Mouse (Mus musculus) midbrain, embryonic 11.5 days (tissue): Measurements from ENCODE around the gene Arhgap35. TPM values are rescaled to one million over a fixed set of nuclear protein-coding genes. Genes with fewer than 3 reads are reported as not detected.

ENCODE experiments used
- ATAC-seq: fragments of 200-750 bp; cut with Nextera tagmentation; 2 replicates; pipeline ENCODE4 v1.8.0; 2017; ENCODE audit warnings: moderate TSS enrichment, moderate library complexity; ENCODE audit not compliant: low FRiP score
- DNase-seq: peaks from one replicate; pipeline ENCODE4 v3.0.0; 2015; ENCODE audit warnings: low spot score; ENCODE audit errors: missing footprints
- H3K27ac ChIP-seq: fragments of 300-500 bp; sonication (generic); 2 replicates; pipeline ENCODE4 v1.5.1; 2014; ENCODE audit warnings: low read depth, low read length
- H3K27me3 ChIP-seq: fragments of 300-500 bp; sonication (generic); 2 replicates; pipeline ENCODE4 v1.6.1; 2014; ENCODE audit warnings: mild to moderate bottlenecking, low read length, moderate library complexity, mixed read lengths; ENCODE audit not compliant: control insufficient read depth, insufficient read depth
- H3K36me3 ChIP-seq: fragments of 300-500 bp; sonication (generic); 2 replicates; pipeline ENCODE4 v1.6.1; 2014; ENCODE audit warnings: mild to moderate bottlenecking, low read length, moderate library complexity, mixed read lengths; ENCODE audit not compliant: control insufficient read depth, insufficient read depth
- H3K4me1 ChIP-seq: fragments of 300-500 bp; sonication (generic); 2 replicates; pipeline ENCODE4 v1.6.1; 2014; ENCODE audit warnings: low read length; ENCODE audit not compliant: control insufficient read depth, insufficient read depth
- H3K4me2 ChIP-seq: fragments of 300-500 bp; sonication (generic); 2 replicates; pipeline ENCODE4 v1.6.1; 2014; ENCODE audit warnings: mild to moderate bottlenecking, moderate library complexity
- H3K4me3 ChIP-seq: fragments of 300-500 bp; sonication (generic); 2 replicates; pipeline ENCODE4 v1.5.1; 2014; ENCODE audit warnings: low read depth, low read length
- H3K9ac ChIP-seq: fragments of 300-500 bp; sonication (generic); 2 replicates; pipeline ENCODE4 v1.6.1; 2014; ENCODE audit warnings: low read length
- H3K9me3 ChIP-seq: fragments of 300-500 bp; sonication (generic); 2 replicates; pipeline ENCODE4 v1.6.1; 2016; ENCODE audit warnings: low read length; ENCODE audit not compliant: control insufficient read depth
- WGBS: fragments of 180-500 bp; shearing (Covaris S2); extraction: QIAGEN DNeasy Blood & Tissue Kit; methylation state at CpG from one replicate; pipeline ENCODE4 v1.1.7; 2014; 5-methylcytosine and 5-hydroxymethylcytosine counted together
- polyA plus RNA-seq: library from polyadenylated mRNA; unstranded; fragments of >200 nt; fragmentation: Nextera tagmentation; extraction: Ambion mirVana; gene quantifications from 2 replicates; pipeline ENCODE4 v1.2.1, GENCODE M21; 2014

Gene Arhgap35
- polyA plus RNA-seq, 1 experiment from 2014 or later, result 33.3 TPM

DNA sequence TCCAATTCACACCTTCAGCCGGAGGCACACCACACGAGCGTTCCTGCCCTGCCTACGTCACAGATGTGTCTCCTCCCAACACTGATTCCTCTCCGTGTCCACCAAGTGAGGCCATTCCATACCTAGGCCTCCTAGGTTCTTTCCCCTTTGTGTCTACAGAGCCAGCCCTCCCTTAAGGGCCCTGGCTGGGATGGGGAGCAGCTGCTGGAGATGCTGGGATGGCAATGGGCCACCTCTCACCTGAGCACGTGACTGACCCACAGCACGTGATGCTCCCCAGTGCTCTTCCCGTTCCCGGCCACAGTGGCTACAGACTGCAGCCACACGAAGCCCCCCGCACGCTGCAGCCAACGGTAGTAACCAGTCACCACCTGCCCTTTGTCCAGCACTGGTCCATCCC lies 154.2 kb downstream of the Arhgap35 start:
- Histone ChIP-seq H3K9me3 (no peaks in the 10 kb centered on the region), H3K27me3 (no peaks in the 10 kb centered on the region), H3K4me1 (no peaks in the 10 kb centered on the region), H3K36me3 (no peaks in the 10 kb centered on the region), H3K27ac (no peak overlapping the region), H3K4me3 (no peak overlapping the region), H3K9ac (peak overlapping the region; percentile 5; the same call in 1 of the 2 replicates), H3K4me2 (no peak overlapping the region)
- ATAC-seq (no peak), DNase-seq (no peak)
- WGBS, result 72% methylated on average over 13 of the region's 13 CpGs

DNA sequence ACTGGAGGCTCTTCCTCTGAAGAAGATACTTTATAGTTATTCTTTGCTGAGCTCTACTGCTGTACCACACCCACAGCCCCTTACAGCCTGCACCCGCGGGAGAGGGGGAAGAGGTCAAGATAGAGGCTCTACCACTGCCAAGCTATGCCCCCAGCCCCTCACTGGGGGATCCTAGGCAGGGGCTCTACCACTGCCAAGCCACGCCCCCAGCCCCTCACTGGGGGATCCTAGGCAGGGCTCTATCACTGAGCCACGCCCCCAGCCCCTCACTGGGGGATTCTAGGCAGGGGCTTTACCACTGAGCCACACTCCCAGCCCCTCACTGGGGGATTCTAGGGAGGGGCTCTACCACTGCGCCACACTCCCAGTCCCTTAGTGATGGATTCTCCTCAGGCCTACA lies 158.5 kb downstream of the Arhgap35 start:
- no peaks in the 10 kb centered on the region for H3K4me1 ChIP-seq
- no peaks in the 10 kb centered on the region for H3K9me3 ChIP-seq
- H3K4me2 ChIP-seq, result no peak overlapping the region
- no peak overlapping the region for H3K27ac ChIP-seq
- 83% methylated on average over 5 of the region's 5 CpGs for WGBS
- no peak overlapping the region for H3K4me3 ChIP-seq
- no peak overlapping the region for H3K9ac ChIP-seq
- no peaks in the 10 kb centered on the region for H3K27me3 ChIP-seq
- H3K36me3 ChIP-seq, result no peaks in the 10 kb centered on the region
- ATAC-seq (no peak), DNase-seq (no peak)

DNA sequence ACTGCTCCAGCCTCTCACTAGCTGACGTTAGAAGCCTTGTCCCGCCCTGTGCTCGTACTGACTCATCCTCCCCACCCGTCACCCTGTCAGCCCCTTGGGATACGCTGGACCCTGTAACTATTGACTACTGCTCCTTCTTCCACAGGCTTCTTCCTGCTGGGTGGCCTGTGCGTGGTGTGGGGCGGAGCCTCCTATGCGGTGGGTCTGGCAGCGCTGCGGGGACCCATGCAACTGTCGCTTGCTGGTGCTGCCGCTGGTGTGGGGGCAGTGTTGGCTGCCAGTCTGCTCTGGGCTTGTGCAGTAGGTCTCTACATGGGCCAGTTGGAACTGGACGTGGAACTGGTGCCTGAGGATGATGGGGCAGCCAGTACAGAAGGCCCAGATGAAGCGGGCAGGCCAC lies 159.8 kb downstream of the Arhgap35 start:
- H3K4me2 ChIP-seq, result no peak overlapping the region
- H3K4me1 ChIP-seq, result no peaks in the 10 kb centered on the region
- H3K9ac ChIP-seq, result no peak overlapping the region
- DNase-seq, result no peak
- H3K36me3 ChIP-seq, result no peaks in the 10 kb centered on the region
- no peaks in the 10 kb centered on the region for H3K27me3 ChIP-seq
- no peak for ATAC-seq
- no peaks in the 10 kb centered on the region for H3K9me3 ChIP-seq
- H3K27ac ChIP-seq, result no peak overlapping the region
- 93% methylated on average over 14 of the region's 14 CpGs for WGBS
- no peak overlapping the region for H3K4me3 ChIP-seq

DNA sequence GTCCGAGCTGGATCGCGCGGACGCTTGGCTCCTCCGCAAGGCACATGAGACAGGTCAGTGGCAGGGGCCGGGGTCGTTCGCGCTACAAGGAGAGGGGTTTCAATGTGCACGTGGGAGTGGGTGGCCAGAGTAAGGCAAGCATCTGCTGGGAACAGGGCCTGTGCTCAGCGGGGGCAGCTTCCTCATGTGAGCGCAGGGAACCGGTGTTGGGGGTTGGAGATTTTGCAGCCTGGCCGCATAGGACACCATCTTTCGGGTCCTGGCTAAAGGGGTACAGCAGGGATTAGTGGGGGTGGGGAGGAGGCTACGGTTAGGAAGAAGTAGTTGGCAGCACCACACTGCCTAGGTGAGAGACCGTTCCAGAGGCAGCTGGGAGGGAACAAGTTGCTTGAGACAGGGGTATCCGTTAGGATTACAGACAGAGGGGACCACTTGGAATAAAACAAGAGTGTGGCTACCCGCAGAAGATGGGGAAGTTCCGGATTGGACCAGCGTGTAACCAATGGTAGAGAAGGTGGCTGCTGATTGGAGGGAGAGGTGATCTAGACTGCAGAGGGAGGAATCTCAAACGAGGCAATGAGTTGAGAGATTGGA lies 161.6 kb downstream of the Arhgap35 start:
- H3K9ac ChIP-seq, result peak overlapping the region; percentile 76
- peak overlapping the region; percentile 93 for H3K4me2 ChIP-seq
- H3K9me3 ChIP-seq, result no peaks in the 10 kb centered on the region
- ATAC-seq (peak; percentile 83), DNase-seq (peak; percentile 96)
- under 1% methylated on average over 23 of the region's 23 CpGs for WGBS
- no peak overlapping the region for H3K27ac ChIP-seq
- H3K27me3 ChIP-seq, result no peaks in the 10 kb centered on the region
- H3K4me3 ChIP-seq, result peak overlapping the region; percentile 76
- no peaks in the 10 kb centered on the region for H3K4me1 ChIP-seq
- H3K36me3 ChIP-seq, result no peaks in the 10 kb centered on the region

DNA sequence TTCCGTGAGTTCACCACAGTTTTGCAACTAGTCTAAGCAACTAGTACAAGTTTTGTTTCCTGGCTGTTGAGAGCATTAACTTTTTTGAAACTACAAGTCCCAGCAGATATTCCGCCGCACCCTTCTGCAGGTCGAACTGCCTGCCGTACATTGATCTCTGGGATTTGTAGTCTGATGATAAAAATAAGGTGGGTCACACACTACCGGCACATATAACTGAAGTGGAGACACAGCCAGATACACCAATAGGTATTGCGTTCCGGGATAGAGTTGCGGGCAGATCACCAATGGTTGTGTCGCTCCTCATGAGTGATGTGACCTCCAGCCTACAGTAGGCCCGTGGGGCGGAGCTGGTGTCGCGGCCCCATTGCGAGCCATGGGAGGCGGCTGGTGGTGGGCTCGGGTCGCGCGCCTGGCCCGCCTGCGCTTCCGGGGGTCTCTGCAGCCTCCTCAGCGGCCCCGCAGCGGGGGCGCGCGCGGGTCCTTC lies 162.2 kb downstream of the Arhgap35 start, which contains the start of gene Tmem160:
Gene Tmem160 (plus strand): TSS at position 193 of the 487 bp plus-strand sequence.
- WGBS, result 1% methylated on average over 30 of the region's 30 CpGs
- ATAC-seq, result peak; percentile 96
- Histone ChIP-seq H3K4me2 (peak within 1 kb of the TSS; percentile 93), H3K4me1 (no peaks in the 10 kb centered on the region), H3K36me3 (no peaks in the 10 kb centered on the region), H3K9ac (peak within 1 kb of the TSS; percentile 76), H3K27ac (no peak within 1 kb of the TSS), H3K4me3 (peak within 1 kb of the TSS; percentile 76), H3K9me3 (no peaks in the 10 kb centered on the region), H3K27me3 (no peaks in the 10 kb centered on the region)
- peak; percentile 96 for DNase-seq

DNA sequence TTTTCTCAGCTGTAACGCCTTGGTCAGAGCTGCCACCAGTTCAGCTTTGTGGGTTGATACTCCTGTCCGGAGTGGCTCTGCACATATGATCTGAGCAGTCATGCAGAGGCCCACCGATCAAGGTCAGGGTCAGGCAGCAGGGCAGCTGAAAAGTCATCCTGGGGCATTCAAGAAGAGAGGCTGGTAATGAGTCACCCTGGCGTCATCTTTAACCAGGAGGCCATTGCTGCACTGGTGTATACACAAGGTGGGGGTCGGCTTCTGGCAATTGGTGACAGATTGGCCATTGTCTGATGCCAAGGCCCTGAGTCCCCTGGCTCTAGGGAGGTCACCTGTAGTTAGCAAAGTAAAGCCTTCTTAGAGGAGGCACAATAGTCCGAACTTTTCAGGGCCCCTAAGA lies 163.1 kb downstream of the Arhgap35 start:
- Histone ChIP-seq H3K9me3 (no peaks in the 10 kb centered on the region), H3K36me3 (no peaks in the 10 kb centered on the region), H3K9ac (no peak overlapping the region), H3K4me3 (no peak overlapping the region), H3K27me3 (no peaks in the 10 kb centered on the region), H3K27ac (no peak overlapping the region), H3K4me1 (no peaks in the 10 kb centered on the region), H3K4me2 (no peak overlapping the region)
- WGBS, result 74% methylated on average over 6 of the region's 6 CpGs
- ATAC-seq, result no peak
- DNase-seq, result no peak

Other genes starting within 250 kb of the Arhgap35 start
- gene Sae1, start 227.2 kb downstream of the Arhgap35 start, polyA plus RNA-seq, result 382 and 395 TPM in 2 replicates
- 15.5 and 16.1 TPM in 2 replicates for gene Zc3h4, start 214.1 kb downstream of the Arhgap35 start, polyA plus RNA-seq
- 40.0 and 49.2 TPM in 2 replicates for gene Tmem160, start 162.2 kb downstream of the Arhgap35 start, polyA plus RNA-seq
- gene Npas1, start 137.3 kb downstream of the Arhgap35 start, polyA plus RNA-seq, result 0.30 TPM in 2 replicates
- gene Ceacam15, start 60.7 kb upstream of the Arhgap35 start, polyA plus RNA-seq, result not detected in 2 replicates
- not detected in 2 replicates for gene Ceacam9, start 106.9 kb upstream of the Arhgap35 start, polyA plus RNA-seq
- gene Ap2s1, start 123.4 kb upstream of the Arhgap35 start, polyA plus RNA-seq, result 277 and 300 TPM in 2 replicates
- gene Slc1a5, start 166.3 kb upstream of the Arhgap35 start, polyA plus RNA-seq, result 20.7 and 23.2 TPM in 2 replicates
- gene Strn4, start 200.9 kb upstream of the Arhgap35 start, polyA plus RNA-seq, result 111 and 115 TPM in 2 replicates
- 24.3 and 25.9 TPM in 2 replicates for gene Fkrp, start 201.7 kb upstream of the Arhgap35 start, polyA plus RNA-seq
- gene Prkd2, start 227.9 kb upstream of the Arhgap35 start, polyA plus RNA-seq, result 9.2 and 10.3 TPM in 2 replicates